Mouse (Mus musculus): ENCODE results near the gene Ip6k1.

GRCm38 (mm10) chr9:108026584-108026983 lies 24.3 kb downstream of the Ip6k1 start:
- TF ChIP-seq CTCF (conservative IDR thresholded peaks at IDR 0.05; ENCODE audit: insufficient read depth, insufficient read length, low read depth, low read length) (no peak), POLR2A (IDR thresholded peaks at IDR 0.05; ENCODE audit: low read depth, low read length) (no peak)
